Mouse (Mus musculus) heart, embryonic 11.5 days (tissue): ENCODE measurements around the gene Dera. TPM values are rescaled to one million over a fixed set of nuclear protein-coding genes. Genes with fewer than 3 reads are reported as not detected.
A peak's percentile ranks its signal among the peaks of the same experiment; 100 is the strongest.

Experiments
- ATAC-seq: fragments of 200-750 bp; cut with Nextera tagmentation; replicated peaks from 2 replicates; pipeline ENCODE4 v1.8.0; 2017; ENCODE audit warnings: moderate library complexity; ENCODE audit not compliant: insufficient number of reproducible peaks, low FRiP score, low TSS enrichment
- H3K27ac ChIP-seq: fragments of 300-500 bp; sonication (generic); 2 replicates; pipeline ENCODE4 v1.5.1; 2014; ENCODE audit warnings: mild to moderate bottlenecking, low read depth, low read length
- H3K27me3 ChIP-seq: fragments of 300-500 bp; sonication (generic); 2 replicates; pipeline ENCODE4 v1.6.1; 2014; ENCODE audit warnings: mild to moderate bottlenecking, low read length, mixed read lengths; ENCODE audit not compliant: control insufficient read depth, insufficient read depth
- H3K36me3 ChIP-seq: fragments of 300-500 bp; sonication (generic); 2 replicates; pipeline ENCODE4 v1.6.1; 2014; ENCODE audit warnings: mild to moderate bottlenecking, low read length, moderate library complexity, mixed read lengths; ENCODE audit not compliant: control insufficient read depth, insufficient read depth
- H3K4me1 ChIP-seq: fragments of 300-500 bp; sonication (generic); 2 replicates; pipeline ENCODE4 v1.6.1; 2014; ENCODE audit warnings: low read length; ENCODE audit not compliant: control insufficient read depth, insufficient read depth
- H3K4me2 ChIP-seq: fragments of 300-500 bp; sonication (generic); 2 replicates; pipeline ENCODE4 v1.6.1; 2014; ENCODE audit warnings: mild to moderate bottlenecking, moderate library complexity
- H3K4me3 ChIP-seq: fragments of 300-500 bp; sonication (generic); 2 replicates; pipeline ENCODE4 v1.5.1; 2014; ENCODE audit warnings: low read depth, low read length
- H3K9ac ChIP-seq: fragments of 300-500 bp; sonication (generic); 2 replicates; pipeline ENCODE4 v1.6.1; 2014; ENCODE audit warnings: mild to moderate bottlenecking, low read depth, low read length, moderate library complexity
- H3K9me3 ChIP-seq: fragments of 300-500 bp; sonication (generic); replicated peaks from 2 replicates; pipeline ENCODE4 v1.6.1; 2016; ENCODE audit warnings: low read length; ENCODE audit not compliant: control insufficient read depth
- WGBS: fragments of 180-500 bp; shearing (Covaris S2); extraction: QIAGEN DNeasy Blood & Tissue Kit; methylation state at CpG from one replicate; pipeline ENCODE4 v1.1.7; 2014; ENCODE audit not compliant: insufficient replicate concordance; 5-methylcytosine and 5-hydroxymethylcytosine counted together
- polyA plus RNA-seq: library from polyadenylated mRNA; unstranded; fragments of >200 nt; fragmentation: Nextera tagmentation; extraction: Ambion mirVana; gene quantifications from 2 replicates; pipeline ENCODE4 v1.2.1, GENCODE M21; 2014

The Dera gene
- polyA plus RNA-seq, 1 experiment from 2014 or later, result 62.5 TPM

GRCm38 (mm10) chr6:137789658-137790057, 35.3 kb downstream of the Dera start:
- WGBS, result 77% methylated on average over 2 of the region's 2 CpGs
- H3K27ac ChIP-seq, result no peak overlapping the region
- H3K4me3 ChIP-seq, result no peak overlapping the region
- H3K9ac ChIP-seq, result no peak overlapping the region
- no peaks in the 10 kb centered on the region for H3K36me3 ChIP-seq
- no peaks in the 10 kb centered on the region for H3K9me3 ChIP-seq
- H3K27me3 ChIP-seq, result no peaks in the 10 kb centered on the region
- ATAC-seq, result no peak
- peaks cover 7% of the 10 kb centered on the region; the same call in 1 of the 2 replicates for H3K4me1 ChIP-seq
- H3K4me2 ChIP-seq, result no peak overlapping the region

DNA sequence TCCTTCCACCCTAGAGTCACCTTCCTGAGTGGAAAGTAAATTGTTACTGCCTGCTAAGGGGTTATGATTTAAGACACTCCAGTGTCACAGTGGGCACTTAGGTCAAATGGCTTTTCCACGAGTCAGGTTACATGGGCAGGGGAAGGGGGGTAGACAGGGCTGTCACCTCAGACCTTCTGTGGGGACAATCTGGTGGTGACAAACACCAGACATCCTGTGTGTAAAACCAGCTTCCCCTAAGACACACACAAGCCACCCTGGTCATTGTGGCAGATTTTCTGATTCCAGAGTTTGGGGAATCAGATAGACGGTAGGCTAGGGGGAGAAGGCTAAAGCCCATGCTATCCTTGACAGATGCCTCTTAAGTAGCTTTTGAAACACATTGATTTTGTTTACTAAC, 41.1 kb downstream of the Dera start:
- H3K36me3 ChIP-seq, result peaks cover 9% of the 10 kb centered on the region
- H3K27ac ChIP-seq, result no peak overlapping the region
- H3K9me3 ChIP-seq, result peaks cover 8% of the 10 kb centered on the region
- H3K27me3 ChIP-seq, result no peaks in the 10 kb centered on the region
- no peak overlapping the region for H3K4me2 ChIP-seq
- ATAC-seq, result no peak; the same call in 1 of the 2 replicates
- no peak overlapping the region for H3K9ac ChIP-seq
- 25% methylated on average over 2 of the region's 2 CpGs for WGBS
- H3K4me3 ChIP-seq, result no peak overlapping the region
- peaks cover 12% of the 10 kb centered on the region for H3K4me1 ChIP-seq

DNA sequence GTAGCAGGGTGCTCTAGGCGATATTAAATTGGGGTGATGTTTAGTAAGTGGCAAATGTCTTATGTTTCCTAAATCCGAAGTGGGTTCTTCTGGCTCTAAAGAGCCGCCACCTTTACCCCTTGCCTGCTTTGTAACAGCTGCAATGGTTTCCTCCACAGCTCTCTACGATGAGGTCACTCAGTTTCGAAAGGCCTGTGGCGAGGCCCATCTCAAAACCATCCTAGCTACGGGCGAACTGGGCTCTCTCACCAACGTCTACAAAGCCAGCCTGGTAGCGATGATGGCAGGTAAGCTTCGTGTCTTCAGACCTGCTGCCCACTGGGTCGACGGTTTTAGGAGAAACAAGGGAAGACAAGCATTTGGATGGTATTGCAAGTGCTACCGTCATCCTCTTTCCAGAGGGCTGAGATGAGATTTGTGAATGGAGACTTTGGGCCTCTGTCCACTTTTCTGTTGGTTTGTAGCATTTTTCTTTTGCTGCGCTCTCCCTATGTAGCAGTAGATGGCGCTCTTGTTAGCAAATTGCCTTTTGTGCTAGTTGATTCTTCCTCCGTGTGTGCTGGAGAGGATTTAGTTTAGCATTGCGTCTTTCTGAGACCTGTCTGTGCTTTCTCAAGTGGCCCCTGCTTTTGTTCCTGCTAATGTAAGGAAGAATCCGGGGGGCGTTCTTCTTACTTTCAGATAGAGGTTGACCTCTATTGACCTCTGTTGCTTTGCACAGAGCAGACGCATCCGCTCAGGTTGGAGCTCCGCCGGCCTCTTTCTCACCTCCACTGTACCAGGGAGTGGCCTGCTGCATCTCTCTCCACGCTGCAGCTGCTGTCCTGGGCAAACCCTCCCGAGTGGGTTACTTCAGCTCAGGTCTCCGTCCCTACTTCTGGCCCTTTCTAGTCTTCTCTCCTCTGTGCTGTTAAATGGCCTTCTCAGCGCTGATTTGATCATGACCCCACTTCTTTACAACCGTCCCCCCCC, 42.5 kb downstream of the Dera start:
- peaks cover 13% of the 10 kb centered on the region for H3K9me3 ChIP-seq
- no peak overlapping the region for H3K4me3 ChIP-seq
- H3K27me3 ChIP-seq, result no peaks in the 10 kb centered on the region
- H3K4me2 ChIP-seq, result no peak overlapping the region
- H3K27ac ChIP-seq, result no peak overlapping the region
- 68% methylated on average over 29 of the region's 29 CpGs for WGBS
- ATAC-seq, result 0 out of 2 replicates have a peak, but pooled peaks have one; percentile 35
- no peak overlapping the region for H3K9ac ChIP-seq
- H3K4me1 ChIP-seq, result peaks cover 12% of the 10 kb centered on the region
- H3K36me3 ChIP-seq, result peaks cover 9% of the 10 kb centered on the region

- WGBS, result 89% methylated on average over 9 of the region's 9 CpGs
- Histone ChIP-seq H3K4me2 (no peak overlapping the region), H3K4me3 (no peak overlapping the region), H3K9ac (no peak overlapping the region), H3K4me1 (peaks cover 5% of the 10 kb centered on the region), H3K27me3 (no peaks in the 10 kb centered on the region), H3K9me3 (peaks cover 13% of the 10 kb centered on the region), H3K36me3 (peaks cover 9% of the 10 kb centered on the region), H3K27ac (no peak overlapping the region)
- ATAC-seq, result no peak
Measured at GRCm38 (mm10) chr6:137799253-137799652, 44.9 kb downstream of the Dera start.

DNA sequence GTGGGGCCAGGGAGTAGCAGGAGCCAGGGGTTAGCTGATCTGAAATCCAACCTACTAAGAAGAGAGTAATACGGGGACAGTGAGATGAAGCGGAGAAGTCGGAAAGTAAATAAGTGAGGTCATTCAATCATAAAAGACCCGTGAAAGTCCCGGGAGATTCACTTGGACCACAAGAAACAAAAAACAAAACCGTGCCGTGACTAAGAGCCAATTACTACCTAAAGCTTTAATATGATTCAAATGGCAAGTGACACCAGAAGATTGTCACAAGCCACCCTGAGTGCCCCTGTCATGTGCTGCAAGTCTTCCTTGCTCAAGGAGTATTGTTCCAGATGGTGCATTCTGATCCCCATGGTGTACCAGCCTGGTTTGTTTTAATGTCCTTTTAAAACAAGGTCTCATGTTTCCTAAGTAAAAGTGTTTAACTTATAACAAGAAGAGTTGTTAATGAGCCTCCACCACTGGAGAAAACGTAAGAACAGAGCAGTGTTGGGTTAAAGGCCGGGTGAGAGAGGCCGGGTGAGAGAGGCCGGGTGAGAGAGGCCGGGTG, 49.2 kb downstream of the Dera start:
- Histone ChIP-seq H3K4me3 (no peak overlapping the region), H3K27me3 (no peaks in the 10 kb centered on the region), H3K9me3 (peaks cover 13% of the 10 kb centered on the region), H3K4me1 (no peaks in the 10 kb centered on the region), H3K36me3 (peaks cover 9% of the 10 kb centered on the region), H3K9ac (no peak overlapping the region), H3K4me2 (no peak overlapping the region), H3K27ac (no peak overlapping the region)
- no peak for ATAC-seq
- WGBS, result 81% methylated on average over 12 of the region's 12 CpGs

DNA sequence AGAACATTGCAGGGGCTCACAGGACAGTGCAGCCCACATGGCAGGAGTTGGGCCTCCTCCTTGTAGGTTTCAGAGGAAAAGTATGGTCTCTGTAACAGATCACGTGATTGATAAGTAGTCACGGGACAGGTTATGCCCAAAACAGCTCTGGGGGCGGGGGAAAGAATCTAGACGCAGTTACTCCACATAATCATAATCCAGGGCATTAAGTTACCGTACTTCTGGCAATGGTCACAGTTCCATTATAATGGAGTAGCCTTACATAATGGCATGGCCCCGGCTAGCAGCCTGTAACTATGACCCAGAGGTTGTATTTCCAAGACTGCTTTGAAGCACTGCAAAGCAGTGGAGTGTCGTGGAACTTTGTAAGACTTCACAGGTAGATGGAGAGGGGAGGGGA, 49.8 kb downstream of the Dera start:
- H3K4me2 ChIP-seq, result no peak overlapping the region
- ATAC-seq, result no peak
- H3K27ac ChIP-seq, result no peak overlapping the region
- H3K9me3 ChIP-seq, result peaks cover 13% of the 10 kb centered on the region
- H3K27me3 ChIP-seq, result no peaks in the 10 kb centered on the region
- peaks cover 7% of the 10 kb centered on the region for H3K36me3 ChIP-seq
- H3K4me1 ChIP-seq, result no peaks in the 10 kb centered on the region
- H3K9ac ChIP-seq, result no peak overlapping the region
- no peak overlapping the region for H3K4me3 ChIP-seq
- 86% methylated on average over 7 of the region's 7 CpGs for WGBS

- Histone ChIP-seq H3K36me3 (peaks cover 6% of the 10 kb centered on the region), H3K9me3 (peaks cover 12% of the 10 kb centered on the region), H3K4me3 (no peak overlapping the region), H3K4me1 (no peaks in the 10 kb centered on the region), H3K27me3 (no peaks in the 10 kb centered on the region), H3K4me2 (no peak overlapping the region), H3K27ac (no peak overlapping the region), H3K9ac (no peak overlapping the region)
- ATAC-seq, result no peak
- WGBS, result 69% methylated on average over 9 of the region's 9 CpGs
Measured at GRCm38 (mm10) chr6:137804606-137805005, 50.3 kb downstream of the Dera start.

DNA sequence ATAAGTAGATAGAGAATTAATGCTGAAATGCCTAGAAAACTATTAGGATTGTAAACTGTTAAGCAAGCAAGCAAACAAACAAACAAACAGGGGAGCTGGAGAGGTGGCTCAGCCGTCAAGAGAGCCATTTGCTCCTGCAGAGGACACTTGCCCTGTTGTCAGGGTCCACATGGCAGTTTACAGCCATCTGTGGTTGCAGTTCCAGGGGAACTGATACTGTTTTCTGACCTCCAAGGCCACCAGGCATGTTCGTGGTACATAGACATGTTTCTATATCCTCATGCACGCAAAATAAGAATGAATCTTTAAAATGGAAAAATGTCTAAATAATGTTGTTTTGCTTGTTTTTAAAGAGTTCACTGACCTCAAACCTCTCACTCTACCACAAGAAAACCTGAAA, 52.0 kb downstream of the Dera start:
- no peak overlapping the region for H3K27ac ChIP-seq
- H3K4me3 ChIP-seq, result no peak overlapping the region
- H3K9me3 ChIP-seq, result 0 out of 2 replicates have a peak, but pooled peaks cover 2% of the 10 kb centered on the region
- H3K4me1 ChIP-seq, result no peaks in the 10 kb centered on the region
- no peaks in the 10 kb centered on the region for H3K27me3 ChIP-seq
- H3K9ac ChIP-seq, result no peak overlapping the region
- 86% methylated on average over 3 of the region's 3 CpGs for WGBS
- H3K36me3 ChIP-seq, result no peaks in the 10 kb centered on the region
- no peak overlapping the region for H3K4me2 ChIP-seq
- ATAC-seq, result no peak
